In genomic region chr7:141597563-141597962, GRCm38 (mm10) we compare ENCODE assay signal across 34 mouse cellular contexts. TPM values are rescaled to one million over a fixed set of nuclear protein-coding genes. Genes with fewer than 3 reads are reported as not detected.
DNase-seq lines count a peak whose midpoint lies in the region; ATAC-seq and TF ChIP-seq lines count a peak whose summit lies in the region.
"Had no signal": no experiment of that assay in that cellular context is flagged by ENCODE, and none has a peak within 500 bp of the region (broad histone marks: within the 10 kb centered on the region; RNA-seq: fewer than 3 reads in every experiment).

No protein-coding gene starts in this region.

- no peak for TF ChIP-seq CTCF in hindbrain, postnatal 0 days (IDR thresholded peaks at IDR 0.05; ENCODE audit: low read depth)
- no peak for TF ChIP-seq CTCF in midbrain, postnatal 0 days (IDR thresholded peaks at IDR 0.05)

- H3K9ac ChIP-seq in hindbrain, postnatal 0 days (replicated peaks; ENCODE audit: low read length) = no peak overlapping the region
- no peak overlapping the region for H3K9ac ChIP-seq in hindbrain, embryonic 16.5 days (ENCODE audit: low read depth, low read length)
- H3K9ac ChIP-seq in midbrain, postnatal 0 days (replicated peaks; ENCODE audit: low read length, poor library complexity, severe bottlenecking) = no peak overlapping the region
- no peak overlapping the region for H3K9ac ChIP-seq in midbrain, embryonic 14.5 days (replicated peaks; ENCODE audit: low read length)
- H3K9ac ChIP-seq: embryonic facial prominence, embryonic 15.5 days; forebrain, embryonic 13.5 days; hindbrain, embryonic 12.5 days; kidney, embryonic 15.5 days; liver, embryonic 14.5 days; neural tube, embryonic 12.5 days had no signal

- no peaks in the 10 kb centered on the region for H3K27me3 ChIP-seq in hindbrain, postnatal 0 days (ENCODE audit: insufficient read depth, low read length)
- H3K27me3 ChIP-seq in hindbrain, embryonic 16.5 days (replicated peaks; ENCODE audit: control insufficient read depth, insufficient read depth, low read length) = no peaks in the 10 kb centered on the region
- no peaks in the 10 kb centered on the region for H3K27me3 ChIP-seq in midbrain, postnatal 0 days (ENCODE audit: insufficient read depth, low read length)
- H3K27me3 ChIP-seq in midbrain, embryonic 14.5 days (ENCODE audit: control insufficient read depth, insufficient read depth, low read length) = no peaks in the 10 kb centered on the region
- H3K27me3 ChIP-seq: embryonic facial prominence, embryonic 15.5 days; forebrain, embryonic 13.5 days; hindbrain, embryonic 12.5 days; kidney, embryonic 15.5 days; neural tube, embryonic 12.5 days had no signal

- H3K4me1 ChIP-seq in hindbrain, postnatal 0 days (ENCODE audit: insufficient read depth, low read length) = no peaks in the 10 kb centered on the region
- no peaks in the 10 kb centered on the region for H3K4me1 ChIP-seq in hindbrain, embryonic 16.5 days (ENCODE audit: control insufficient read depth, insufficient read depth, low read depth, low read length)
- no peaks in the 10 kb centered on the region for H3K4me1 ChIP-seq in midbrain, postnatal 0 days (ENCODE audit: insufficient read depth, low read length)
- H3K4me1 ChIP-seq in midbrain, embryonic 14.5 days (ENCODE audit: control insufficient read depth, insufficient read depth, low read length) = no peaks in the 10 kb centered on the region
- H3K4me1 ChIP-seq: embryonic facial prominence, embryonic 10.5 days; embryonic facial prominence, embryonic 15.5 days; forebrain, embryonic 13.5 days; hindbrain, embryonic 12.5 days; kidney, embryonic 15.5 days; neural tube, embryonic 12.5 days had no signal

- DNase-seq in hindbrain, postnatal 0 days (ENCODE audit: low spot score) = peak; percentile 16
- DNase-seq in midbrain, postnatal 0 days (ENCODE audit: low spot score) = peak; percentile 4
- DNase-seq in midbrain, embryonic 14.5 days = no peak
- peak; percentile 64 to 81 for DNase-seq in cerebellum, postnatal 10 days
- DNase-seq in gastrocnemius, postnatal 36 days = no peak
- DNase-seq: adrenal gland, adult 8-10 months; B cell, adult 2 months; gastrocnemius, postnatal 14 days; heart, adult 18-20 months; heart, postnatal 36 days; kidney, adult 18-20 months; kidney, postnatal 25 days; liver; lung, adult 2 months; lung, postnatal 10 days; right cerebral cortex, adult 18-20 months; thymus, postnatal 4 days had no signal

- peaks cover 31% of the 10 kb centered on the region for H3K36me3 ChIP-seq in hindbrain, postnatal 0 days (ENCODE audit: insufficient read depth, low read length)
- peaks cover 24% of the 10 kb centered on the region for H3K36me3 ChIP-seq in hindbrain, embryonic 16.5 days (ENCODE audit: control insufficient read depth, insufficient read depth, low read length)
- H3K36me3 ChIP-seq in midbrain, postnatal 0 days (ENCODE audit: insufficient read depth, low read length) = peaks cover 47% of the 10 kb centered on the region
- peaks cover 53% of the 10 kb centered on the region for H3K36me3 ChIP-seq in midbrain, embryonic 14.5 days (ENCODE audit: control insufficient read depth, insufficient read depth, low read length)

- H3K27ac ChIP-seq in hindbrain, postnatal 0 days = no peak overlapping the region
- H3K27ac ChIP-seq in hindbrain, embryonic 16.5 days (ENCODE audit: low read depth, low read length) = no peak overlapping the region
- no peak overlapping the region for H3K27ac ChIP-seq in midbrain, postnatal 0 days (ENCODE audit: low read depth, low read length)
- H3K27ac ChIP-seq in midbrain, embryonic 14.5 days (replicated peaks; ENCODE audit: low read depth, low read length) = no peak overlapping the region
- H3K27ac ChIP-seq: embryonic facial prominence, embryonic 10.5 days; embryonic facial prominence, embryonic 15.5 days; forebrain, embryonic 13.5 days; hindbrain, embryonic 12.5 days; kidney, embryonic 15.5 days; liver, embryonic 14.5 days; macrophage; neural tube, embryonic 12.5 days had no signal

- H3K4me3 ChIP-seq in hindbrain, postnatal 0 days (ENCODE audit: low read length) = no peak overlapping the region
- no peak overlapping the region for H3K4me3 ChIP-seq in hindbrain, embryonic 16.5 days (ENCODE audit: low read length)
- H3K4me3 ChIP-seq in midbrain, postnatal 0 days (ENCODE audit: low read depth, low read length) = no peak overlapping the region
- no peak overlapping the region for H3K4me3 ChIP-seq in midbrain, embryonic 14.5 days (replicated peaks; ENCODE audit: low read depth, low read length)
- H3K4me3 ChIP-seq: embryonic facial prominence, embryonic 10.5 days; embryonic facial prominence, embryonic 15.5 days; forebrain, embryonic 13.5 days; hindbrain, embryonic 12.5 days; kidney, embryonic 15.5 days; myocyte; neural tube, embryonic 12.5 days had no signal

- intact Hi-C loops in gastrocnemius, postnatal 36 days (cut with DNase I) = no loop called here

- no peak for ATAC-seq in hindbrain, postnatal 0 days
- no peak for ATAC-seq in hindbrain, embryonic 16.5 days
- ATAC-seq in midbrain, postnatal 0 days (ENCODE audit: low FRiP score) = no peak
- no peak for ATAC-seq in midbrain, embryonic 14.5 days (ENCODE audit: low FRiP score, low TSS enrichment)
- ATAC-seq: activated CD4-positive, CD25-positive, alpha-beta regulatory T cell, adult 4 months; forebrain, embryonic 13.5 days; midbrain, embryonic 16.5 days had no signal

- no peak overlapping the region for H3K4me2 ChIP-seq in hindbrain, postnatal 0 days (ENCODE audit: low read depth, low read length)
- no peak overlapping the region for H3K4me2 ChIP-seq in hindbrain, embryonic 16.5 days (ENCODE audit: low read length)
- no peak overlapping the region for H3K4me2 ChIP-seq in midbrain, postnatal 0 days (ENCODE audit: low read depth, low read length, poor library complexity, severe bottlenecking)
- no peak overlapping the region for H3K4me2 ChIP-seq in midbrain, embryonic 14.5 days (ENCODE audit: low read length)
- H3K4me2 ChIP-seq: embryonic facial prominence, embryonic 15.5 days; forebrain, embryonic 13.5 days; heart, embryonic 11.5 days; hindbrain, embryonic 12.5 days; kidney, embryonic 15.5 days; neural tube, embryonic 12.5 days had no signal

- WGBS in hindbrain, postnatal 0 days = 65% methylated on average over 6 of the region's 6 CpGs
- WGBS in hindbrain, embryonic 16.5 days = 88% methylated on average over 6 of the region's 6 CpGs
- 91% methylated on average over 6 of the region's 6 CpGs for WGBS in midbrain, postnatal 0 days
- WGBS in midbrain, embryonic 14.5 days = 92% methylated on average over 6 of the region's 6 CpGs

- H3K9me3 ChIP-seq in hindbrain, postnatal 0 days (ENCODE audit: low read length) = no peaks in the 10 kb centered on the region
- no peaks in the 10 kb centered on the region for H3K9me3 ChIP-seq in hindbrain, embryonic 16.5 days (ENCODE audit: control insufficient read depth, low read length)
- H3K9me3 ChIP-seq in midbrain, postnatal 0 days (ENCODE audit: low read length) = no peaks in the 10 kb centered on the region
- H3K9me3 ChIP-seq in midbrain, embryonic 14.5 days (ENCODE audit: control insufficient read depth, low read length) = no peaks in the 10 kb centered on the region
- H3K9me3 ChIP-seq: embryonic facial prominence, embryonic 10.5 days; embryonic facial prominence, embryonic 15.5 days; forebrain, embryonic 13.5 days; hindbrain, embryonic 12.5 days; kidney, embryonic 15.5 days; neural tube, embryonic 12.5 days had no signal

RNA-seq across cellular contexts. Expression of gene Ap2a2, which starts 35.6 kb away (rescaled TPM):
- 209 and 214 TPM in 2 replicates for total RNA-seq in hindbrain, postnatal 0 days (2014; rRNA removed)
- polyA plus RNA-seq in hindbrain, postnatal 0 days (2015; fragmentation: Nextera tagmentation; extraction: Ambion mirVana) = 110 and 115 TPM in 2 replicates
- polyA plus RNA-seq in hindbrain, embryonic 16.5 days (2015; fragmentation: Nextera tagmentation; extraction: Ambion mirVana) = 118 and 136 TPM in 2 replicates
- total RNA-seq in midbrain, postnatal 0 days (2014; rRNA removed) = 203 and 220 TPM in 2 replicates
- 129 TPM in 2 replicates for polyA plus RNA-seq in midbrain, postnatal 0 days (2015; fragmentation: Nextera tagmentation; extraction: Ambion mirVana)
- 95.4 and 103 TPM in 2 replicates for polyA plus RNA-seq in midbrain, embryonic 14.5 days (2014; fragmentation: Nextera tagmentation; extraction: Ambion mirVana)
- 10 to 100 TPM; 45.3 to 46.6 TPM for total RNA-seq in gastrocnemius, postnatal 36 days (2021)

RNA-seq across cellular contexts. Expression of gene Muc6, which starts 57.6 kb away (rescaled TPM):
- total RNA-seq in hindbrain, postnatal 0 days (2014; rRNA removed) = not detected in 2 replicates
- polyA plus RNA-seq in hindbrain, postnatal 0 days (2015; fragmentation: Nextera tagmentation; extraction: Ambion mirVana) = 0.13 and 0.23 TPM in 2 replicates
- 0.19 and 0.29 TPM in 2 replicates for polyA plus RNA-seq in hindbrain, embryonic 16.5 days (2015; fragmentation: Nextera tagmentation; extraction: Ambion mirVana)
- not detected in 2 replicates for total RNA-seq in midbrain, postnatal 0 days (2014; rRNA removed)
- polyA plus RNA-seq in midbrain, postnatal 0 days (2015; fragmentation: Nextera tagmentation; extraction: Ambion mirVana) = 0.12 and 0.16 TPM in 2 replicates
- polyA plus RNA-seq in midbrain, embryonic 14.5 days (2014; fragmentation: Nextera tagmentation; extraction: Ambion mirVana) = 0.15 and 0.29 TPM in 2 replicates
- not detected for total RNA-seq in gastrocnemius, postnatal 36 days (2021)
- total RNA-seq: adrenal gland, adult 8-10 months; gastrocnemius, postnatal 14 days; heart, adult 18-20 months; heart, postnatal 36 days; layer of hippocampus, adult 18-20 months; layer of hippocampus, postnatal 10 days; left cerebral cortex, adult 18-20 months; left cerebral cortex, postnatal 36 days had no signal

RNA-seq across cellular contexts. Expression of gene Chid1, which starts 57.9 kb away (rescaled TPM):
- total RNA-seq in hindbrain, postnatal 0 days (2014; rRNA removed) = 34.2 and 55.2 TPM in 2 replicates
- 47.8 and 48.3 TPM in 2 replicates for polyA plus RNA-seq in hindbrain, postnatal 0 days (2015; fragmentation: Nextera tagmentation; extraction: Ambion mirVana)
- polyA plus RNA-seq in hindbrain, embryonic 16.5 days (2015; fragmentation: Nextera tagmentation; extraction: Ambion mirVana) = 54.4 and 56.7 TPM in 2 replicates
- 35.4 and 42.8 TPM in 2 replicates for total RNA-seq in midbrain, postnatal 0 days (2014; rRNA removed)
- 47.5 and 55.4 TPM in 2 replicates for polyA plus RNA-seq in midbrain, postnatal 0 days (2015; fragmentation: Nextera tagmentation; extraction: Ambion mirVana)
- 37.9 and 40.2 TPM in 2 replicates for polyA plus RNA-seq in midbrain, embryonic 14.5 days (2014; fragmentation: Nextera tagmentation; extraction: Ambion mirVana)
- 10 to 100 TPM; 13.9 to 14.5 TPM for total RNA-seq in gastrocnemius, postnatal 36 days (2021)

Comparison
In these comparisons a context has a peak if more than half of its experiments do, and no peak if none do; other contexts are left out.
1. DNase-seq: peak in hindbrain, postnatal 0 days (single experiment), midbrain, postnatal 0 days (single experiment) and cerebellum, postnatal 10 days (2 of 2); none in midbrain, embryonic 14.5 days (single experiment) and gastrocnemius, postnatal 36 days (0 of 2).